Mouse (Mus musculus) stomach, embryonic 16.5 days (tissue): Measurements from ENCODE around the gene Tdrd3. TPM values are rescaled to one million over a fixed set of nuclear protein-coding genes. Genes with fewer than 3 reads are reported as not detected.

Experiments
- ATAC-seq: fragments of 200-750 bp; cut with Nextera tagmentation; 2 replicates; pipeline ENCODE4 v1.8.0; 2017; ENCODE audit warnings: moderate number of reproducible peaks, moderate TSS enrichment; ENCODE audit not compliant: insufficient read depth, low FRiP score
- H3K27ac ChIP-seq: fragments of 300-500 bp; sonication (generic); 2 replicates; pipeline ENCODE4 v1.5.1; 2014; ENCODE audit warnings: low read length
- H3K27me3 ChIP-seq: fragments of 300-500 bp; sonication (generic); 2 replicates; pipeline ENCODE4 v1.6.1; 2014; ENCODE audit warnings: low read length, control low read depth, mixed read lengths; ENCODE audit not compliant: control insufficient read depth, insufficient read depth
- H3K36me3 ChIP-seq: fragments of 300-500 bp; sonication (generic); 2 replicates; pipeline ENCODE4 v1.6.1; 2014; ENCODE audit warnings: low read length; ENCODE audit not compliant: control insufficient read depth, insufficient read depth
- H3K4me1 ChIP-seq: fragments of 300-500 bp; sonication (generic); 2 replicates; pipeline ENCODE4 v1.6.1; 2014; ENCODE audit warnings: low read length, control low read depth, mixed read lengths; ENCODE audit not compliant: control insufficient read depth, insufficient read depth
- H3K4me2 ChIP-seq: fragments of 300-500 bp; sonication (generic); 2 replicates; pipeline ENCODE4 v1.6.1; 2014; ENCODE audit warnings: low read depth, low read length, mixed read lengths
- H3K4me3 ChIP-seq: fragments of 300-500 bp; sonication (generic); replicated peaks from 2 replicates; pipeline ENCODE4 v1.5.1; 2014; ENCODE audit warnings: mild to moderate bottlenecking, low read length
- H3K9ac ChIP-seq: fragments of 300-500 bp; sonication (generic); 2 replicates; pipeline ENCODE4 v1.6.1; 2014; ENCODE audit warnings: low read length
- H3K9me3 ChIP-seq: fragments of 300-500 bp; sonication (generic); replicated peaks from 2 replicates; pipeline ENCODE4 v1.6.1; 2016; ENCODE audit warnings: low read length, control low read depth; ENCODE audit not compliant: control insufficient read depth
- WGBS: fragments of 180-500 bp; shearing (Covaris S2); extraction: QIAGEN DNeasy Blood & Tissue Kit; methylation state at CpG from one replicate; pipeline ENCODE4 v1.1.7; 2014; 5-methylcytosine and 5-hydroxymethylcytosine counted together
- polyA plus RNA-seq: library from polyadenylated mRNA; unstranded; fragments of >200 nt; fragmentation: Nextera tagmentation; extraction: Ambion mirVana; gene quantifications from 2 replicates; pipeline ENCODE4 v1.2.1, GENCODE M21; 2015

Tdrd3 gene
- polyA plus RNA-seq, 1 experiment from 2014 or later: 24.6 TPM

GRCm38 (mm10) chr14:87417691-87418070, 1.2 kb downstream of the Tdrd3 start:
- no peak for ATAC-seq

DNA sequence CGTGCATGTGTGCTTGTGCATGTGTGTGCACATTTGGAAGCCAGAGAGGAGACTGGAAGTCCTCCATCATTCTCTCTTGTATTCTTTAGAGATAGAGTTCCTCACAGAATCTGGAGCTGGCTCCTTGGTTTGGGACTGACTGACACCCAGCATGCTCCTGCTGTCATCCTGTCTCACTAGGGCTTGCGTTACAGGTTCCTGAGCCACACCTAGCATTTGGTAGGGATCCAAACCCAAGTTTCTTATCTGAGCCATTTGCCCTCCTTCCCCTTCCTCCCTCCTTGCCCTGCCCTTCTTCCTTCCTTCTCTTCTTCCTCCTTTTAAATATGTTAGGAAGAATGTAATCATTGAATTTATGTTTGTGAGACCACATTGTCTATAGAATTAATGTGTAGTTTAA, 3.3 kb downstream of the Tdrd3 start:
- Histone ChIP-seq H3K4me2 (no peak overlapping the region), H3K4me3 (no peak overlapping the region), H3K36me3 (no peaks in the 10 kb centered on the region), H3K9ac (no peak overlapping the region), H3K9me3 (no peaks in the 10 kb centered on the region), H3K27ac (no peak overlapping the region), H3K4me1 (peaks cover 19% of the 10 kb centered on the region), H3K27me3 (no peaks in the 10 kb centered on the region)
- 78% methylated on average over 2 of the region's 2 CpGs for WGBS
- ATAC-seq: no peak

More at GRCm38 (mm10) chr14:87417691-87418070, 1.2 kb downstream of the Tdrd3 start:
- 0% methylated on average over 3 of the region's 3 CpGs for WGBS
- Histone ChIP-seq H3K9ac (peak overlapping the region; percentile 98), H3K4me2 (peak overlapping the region; percentile 86), H3K9me3 (no peaks in the 10 kb centered on the region), H3K4me1 (peaks cover 19% of the 10 kb centered on the region), H3K27ac (peak overlapping the region; percentile 100), H3K36me3 (no peaks in the 10 kb centered on the region), H3K4me3 (peak overlapping the region; percentile 84), H3K27me3 (no peaks in the 10 kb centered on the region)

DNA sequence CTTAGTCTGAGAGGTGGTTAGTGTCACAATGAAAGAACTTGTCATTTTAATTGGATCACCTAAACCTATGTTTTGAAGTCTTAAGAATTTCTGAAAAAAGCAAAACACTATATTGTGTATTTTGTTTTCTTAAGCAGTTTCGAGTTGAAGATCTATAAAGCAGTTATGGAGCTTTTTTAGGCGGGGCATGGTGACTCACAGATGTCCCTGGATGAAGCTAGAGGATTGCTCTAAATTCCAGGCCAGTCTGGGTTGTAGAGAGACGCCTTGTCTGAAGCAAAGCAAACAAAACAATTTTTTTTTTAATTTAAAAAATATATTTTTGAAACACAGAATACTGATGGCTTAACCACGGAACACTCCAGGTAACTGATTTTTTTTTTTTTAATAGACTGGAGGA, 4.1 kb downstream of the Tdrd3 start:
- H3K4me2 ChIP-seq: no peak overlapping the region
- no peak overlapping the region for H3K27ac ChIP-seq
- no peak overlapping the region for H3K9ac ChIP-seq
- WGBS: 73% methylated on average over 4 of the region's 4 CpGs
- no peak for ATAC-seq
- H3K9me3 ChIP-seq: no peaks in the 10 kb centered on the region
- H3K4me3 ChIP-seq: no peak overlapping the region
- H3K36me3 ChIP-seq: no peaks in the 10 kb centered on the region
- peaks cover 19% of the 10 kb centered on the region for H3K4me1 ChIP-seq
- H3K27me3 ChIP-seq: no peaks in the 10 kb centered on the region

GRCm38 (mm10) chr14:87422432-87422831, 6.0 kb downstream of the Tdrd3 start:
- H3K4me1 ChIP-seq: peaks cover 19% of the 10 kb centered on the region
- WGBS: 79% methylated on average over 3 of the region's 3 CpGs
- no peak overlapping the region for H3K27ac ChIP-seq
- no peaks in the 10 kb centered on the region for H3K36me3 ChIP-seq
- H3K27me3 ChIP-seq: no peaks in the 10 kb centered on the region
- ATAC-seq: no peak
- H3K4me3 ChIP-seq: no peak overlapping the region
- H3K9ac ChIP-seq: no peak overlapping the region
- H3K9me3 ChIP-seq: no peaks in the 10 kb centered on the region
- no peak overlapping the region for H3K4me2 ChIP-seq

DNA sequence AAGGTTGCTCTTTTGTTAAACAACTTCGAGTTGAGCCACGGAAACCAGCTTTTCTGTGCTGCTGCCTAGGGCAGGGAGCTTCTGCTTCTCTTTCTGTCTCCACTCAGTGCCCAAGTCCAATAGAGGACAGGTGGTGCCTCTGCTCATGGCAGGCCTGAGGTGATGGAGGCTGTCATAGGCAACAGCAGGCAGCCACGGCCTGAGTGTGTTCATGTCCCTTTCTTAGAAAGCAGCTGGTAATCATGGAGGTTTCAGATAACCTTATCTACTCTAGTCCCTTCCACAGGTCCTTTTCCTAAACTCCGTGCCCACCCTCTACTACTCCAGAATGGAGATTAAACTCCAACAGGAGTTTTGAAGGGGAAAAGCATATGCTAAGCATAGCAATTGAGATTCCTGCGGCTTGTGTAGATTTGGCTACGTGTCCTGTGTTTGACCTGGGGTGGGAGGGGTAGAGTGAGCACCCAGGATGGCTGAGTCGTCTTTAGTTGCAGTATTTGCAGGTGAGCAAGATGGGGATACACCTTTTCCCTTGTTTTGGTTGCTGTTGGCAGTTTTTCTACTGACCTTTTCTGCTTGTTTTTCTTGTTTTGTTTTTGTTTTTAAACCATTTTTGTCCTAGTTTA, 10.0 kb downstream of the Tdrd3 start:
- WGBS: 49% methylated on average over 7 of the region's 7 CpGs
- H3K27ac ChIP-seq: no peak overlapping the region
- no peak overlapping the region for H3K4me2 ChIP-seq
- no peak for ATAC-seq
- no peak overlapping the region for H3K9ac ChIP-seq
- no peaks in the 10 kb centered on the region for H3K36me3 ChIP-seq
- H3K9me3 ChIP-seq: no peaks in the 10 kb centered on the region
- H3K27me3 ChIP-seq: no peaks in the 10 kb centered on the region
- H3K4me1 ChIP-seq: peaks cover 4% of the 10 kb centered on the region; the same call in 1 of the 2 replicates
- no peak overlapping the region for H3K4me3 ChIP-seq

DNA sequence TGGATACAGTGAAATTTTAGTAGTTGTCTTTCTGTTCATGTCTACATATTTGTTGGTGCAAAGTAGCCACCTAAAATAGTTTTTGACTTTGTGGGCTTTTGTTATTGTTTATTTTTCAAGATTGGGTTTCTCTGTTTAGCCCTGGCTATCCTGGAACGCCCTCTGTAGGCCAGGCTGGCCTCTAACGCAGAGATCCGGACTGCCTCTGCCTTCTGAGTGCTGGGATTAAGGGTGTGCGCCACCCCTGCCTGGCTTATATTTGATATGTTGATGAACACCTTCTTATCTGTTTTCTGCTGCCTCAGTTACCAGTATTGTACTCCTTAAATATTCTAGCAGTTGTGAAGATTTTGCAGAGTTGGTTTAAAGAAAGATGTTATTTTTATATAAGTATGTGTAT, 10.6 kb downstream of the Tdrd3 start:
- Histone ChIP-seq H3K27me3 (no peaks in the 10 kb centered on the region), H3K4me2 (no peak overlapping the region), H3K4me1 (peaks cover under 1% of the 10 kb centered on the region; the same call in 1 of the 2 replicates), H3K9ac (no peak overlapping the region), H3K27ac (no peak overlapping the region), H3K36me3 (no peaks in the 10 kb centered on the region), H3K9me3 (no peaks in the 10 kb centered on the region), H3K4me3 (no peak overlapping the region)
- no peak for ATAC-seq
- WGBS: 85% methylated on average over 4 of the region's 4 CpGs

DNA sequence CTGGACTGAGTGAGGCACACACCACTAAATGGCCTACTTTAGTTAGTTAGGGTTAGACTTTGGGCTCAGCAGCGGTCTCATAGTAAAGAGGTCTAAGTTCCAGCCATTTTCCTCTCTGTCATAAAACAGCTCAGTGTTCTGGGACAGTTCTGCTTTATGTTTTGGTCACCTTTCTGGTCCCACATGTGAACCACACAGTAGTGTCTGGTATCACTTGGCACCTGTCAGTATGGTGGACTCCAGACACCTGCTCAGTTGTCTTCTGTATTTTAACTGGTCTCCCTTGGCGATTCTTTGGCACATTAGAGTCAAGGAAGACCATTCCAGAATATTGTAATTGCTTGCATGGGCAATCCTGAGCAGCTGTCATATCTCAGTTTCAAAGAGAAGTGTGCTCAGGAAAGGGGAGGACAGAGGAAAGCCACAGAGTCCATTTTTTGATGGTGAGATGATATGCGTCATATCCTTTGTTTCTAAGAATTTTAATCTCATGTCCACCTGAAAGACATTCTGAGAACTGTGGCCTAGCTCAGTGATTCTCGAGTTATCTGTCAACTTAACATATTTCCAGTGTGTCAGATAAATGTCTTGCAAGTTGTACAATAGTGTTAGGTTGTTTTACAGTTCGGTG, 11.3 kb downstream of the Tdrd3 start:
- Histone ChIP-seq H3K27ac (no peak overlapping the region), H3K9me3 (no peaks in the 10 kb centered on the region), H3K4me2 (no peak overlapping the region), H3K9ac (no peak overlapping the region), H3K36me3 (no peaks in the 10 kb centered on the region), H3K27me3 (no peaks in the 10 kb centered on the region), H3K4me1 (no peaks in the 10 kb centered on the region; the same call in 1 of the 2 replicates), H3K4me3 (no peak overlapping the region)
- no peak for ATAC-seq
- 87% methylated on average over 5 of the region's 5 CpGs for WGBS

DNA sequence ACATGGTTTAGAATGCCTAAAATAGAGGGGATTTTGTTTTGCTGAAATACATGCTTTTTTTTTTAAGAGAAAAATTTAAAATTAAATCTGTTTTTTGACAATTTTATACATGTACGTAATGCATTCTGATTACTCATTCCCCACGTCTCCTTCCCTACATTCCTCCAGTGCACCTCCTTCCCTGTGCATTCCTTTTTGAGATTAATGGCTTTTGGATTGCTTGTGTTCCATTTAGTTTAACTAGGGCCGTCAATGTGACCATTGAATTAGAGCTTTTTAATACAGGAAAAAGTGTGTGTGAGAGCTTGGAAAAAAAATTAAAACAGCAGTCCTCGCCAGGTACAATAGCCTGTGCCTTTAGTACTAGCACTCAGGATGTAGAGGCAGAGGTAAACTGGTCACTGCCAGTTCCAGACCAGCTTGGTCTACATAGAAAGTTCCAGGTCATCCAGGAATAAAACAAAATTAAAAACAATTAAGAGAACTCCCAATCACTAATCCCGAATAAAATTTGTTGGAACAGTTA, 17.0 kb downstream of the Tdrd3 start:
- no peaks in the 10 kb centered on the region for H3K4me1 ChIP-seq
- no peak overlapping the region for H3K4me3 ChIP-seq
- 0 out of 2 replicates have a peak, but pooled peaks cover 6% of the 10 kb centered on the region for H3K9me3 ChIP-seq
- no peak for ATAC-seq
- no peak overlapping the region for H3K27ac ChIP-seq
- 53% methylated on average over 5 of the region's 5 CpGs for WGBS
- H3K9ac ChIP-seq: no peak overlapping the region
- no peaks in the 10 kb centered on the region for H3K27me3 ChIP-seq
- peaks cover 6% of the 10 kb centered on the region; the same call in 1 of the 2 replicates for H3K36me3 ChIP-seq
- H3K4me2 ChIP-seq: no peak overlapping the region

GRCm38 (mm10) chr14:87435382-87435781, 18.9 kb downstream of the Tdrd3 start:
- H3K9me3 ChIP-seq: 0 out of 2 replicates have a peak, but pooled peaks cover 6% of the 10 kb centered on the region
- 84% methylated on average over 4 of the region's 4 CpGs for WGBS
- no peak overlapping the region for H3K4me2 ChIP-seq
- ATAC-seq: no peak
- peaks cover 6% of the 10 kb centered on the region; the same call in 1 of the 2 replicates for H3K36me3 ChIP-seq
- no peak overlapping the region for H3K4me3 ChIP-seq
- H3K27me3 ChIP-seq: no peaks in the 10 kb centered on the region
- H3K27ac ChIP-seq: no peak overlapping the region
- H3K4me1 ChIP-seq: no peaks in the 10 kb centered on the region
- no peak overlapping the region for H3K9ac ChIP-seq
